Mouse (Mus musculus) urinary bladder, adult 18-20 months (tissue): ENCODE data around the gene Pebp1.
A peak's percentile ranks its signal among the peaks of the same experiment; 100 is the strongest.

Source experiments
- DNase-seq, 2 experiments: peaks; one replicate each; pipeline ENCODE4 v3.0.0; 2022; ENCODE audit warnings: low spot score in 2 of 2, mixed read lengths in 2 of 2

Pebp1 gene

GRCm38 (mm10) chr5:117286286-117286685 lies 1.1 kb downstream of the Pebp1 start:
- no peak for DNase-seq

DNA sequence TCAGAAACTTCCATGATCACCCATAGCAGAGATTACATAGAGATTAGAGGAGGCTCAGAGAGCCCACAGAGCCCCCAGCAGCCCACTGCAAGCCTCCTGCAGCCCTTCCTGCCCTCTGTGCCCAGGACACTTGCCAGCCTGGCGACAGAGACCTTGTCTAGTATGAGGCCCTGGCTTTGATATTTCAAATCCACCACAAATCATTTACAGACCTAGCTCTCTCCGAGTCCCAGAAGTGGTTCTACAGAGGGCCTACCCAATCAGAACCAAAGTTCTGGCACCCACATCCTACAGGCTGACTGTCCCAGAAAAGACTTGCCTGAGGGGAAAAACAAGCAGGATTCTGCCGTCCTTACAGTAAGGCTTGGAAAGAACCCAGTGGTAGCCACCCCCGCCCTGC lies 2.2 kb downstream of the Pebp1 start:
- DNase-seq, result no peak

DNA sequence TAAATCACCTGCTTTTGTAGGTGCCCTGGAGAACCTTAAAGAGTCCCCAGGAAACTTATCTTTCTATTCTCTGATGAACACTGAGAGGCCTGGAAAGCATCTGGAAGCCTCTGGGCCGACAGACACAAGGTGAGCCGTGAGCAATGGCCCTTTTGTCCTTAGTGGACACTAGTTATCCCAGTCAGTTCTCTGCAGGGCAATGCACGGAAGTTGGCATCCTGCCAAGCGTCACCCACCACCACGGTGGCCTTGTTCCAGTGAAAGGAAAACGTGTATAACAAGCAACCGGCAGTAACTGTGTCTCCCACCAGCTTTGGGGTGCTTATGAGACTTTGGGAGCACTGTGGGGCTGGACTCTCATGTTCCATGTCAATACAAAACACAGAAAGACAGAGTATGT lies 2.7 kb downstream of the Pebp1 start:
- no peak for DNase-seq

GRCm38 (mm10) chr5:117284029-117284428 lies 3.4 kb downstream of the Pebp1 start:
- no peak for DNase-seq

DNA sequence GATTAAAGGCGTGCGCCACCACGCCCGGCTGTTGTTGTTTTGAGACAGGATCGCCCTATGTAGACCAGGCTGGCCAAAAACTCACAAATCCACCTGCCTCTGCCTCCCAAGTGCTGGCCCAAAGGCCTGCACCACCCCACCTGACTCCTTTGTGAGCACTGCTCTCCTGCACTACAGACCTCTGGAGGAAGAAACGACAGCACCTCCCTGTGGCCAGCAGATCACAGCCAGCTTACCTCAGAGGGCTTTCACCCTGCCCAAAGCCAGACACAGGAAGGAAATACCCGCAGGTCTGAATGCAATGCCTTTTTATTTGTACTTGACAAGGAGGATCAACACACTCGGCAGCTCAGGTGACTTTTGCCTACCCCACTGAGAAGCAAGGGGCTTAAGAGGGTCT lies 5.1 kb downstream of the Pebp1 start:
- DNase-seq, result no peak

DNA sequence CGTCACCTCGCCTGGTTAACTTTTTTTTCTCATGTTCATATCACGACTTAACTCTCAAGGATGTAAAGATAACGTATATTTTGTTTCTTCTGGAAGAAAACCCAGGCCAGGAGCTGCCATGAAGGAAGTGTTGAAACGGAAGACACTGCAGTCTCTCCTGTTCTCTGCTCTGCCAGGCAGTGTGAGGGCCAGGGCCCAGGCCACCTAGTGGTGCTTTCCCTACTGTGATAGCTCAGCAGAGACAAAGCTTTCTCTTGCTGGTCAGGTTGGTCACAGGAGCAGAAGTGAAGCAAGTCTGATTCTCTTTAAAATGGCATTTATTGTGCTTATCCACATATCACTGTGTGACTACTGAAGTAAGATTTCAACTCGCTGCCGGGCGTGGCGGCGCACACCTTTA lies 5.9 kb downstream of the Pebp1 start:
- no peak for DNase-seq

DNA sequence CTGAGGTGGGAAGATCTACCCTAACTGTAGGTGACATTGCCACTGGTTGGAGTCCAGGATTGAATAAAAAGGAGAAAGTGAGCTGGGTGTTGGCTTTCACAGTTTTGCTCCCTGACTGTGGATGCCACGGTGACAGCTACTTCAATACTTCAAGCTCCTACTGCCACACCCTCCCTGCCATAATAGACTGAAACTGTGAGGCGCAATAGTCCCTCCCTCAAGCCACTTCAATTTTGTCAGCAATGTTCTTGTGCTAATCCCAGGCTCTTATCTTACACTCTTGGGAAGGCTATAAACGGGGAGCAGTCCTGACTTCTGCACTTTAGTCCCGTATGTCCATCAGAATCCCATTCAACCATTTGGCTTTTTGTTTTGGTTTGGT lies 7.8 kb downstream of the Pebp1 start:
- no peak for DNase-seq

GRCm38 (mm10) chr5:117278809-117279668 lies 8.4 kb downstream of the Pebp1 start:
- DNase-seq, result peak; percentile 68 to 79

DNA sequence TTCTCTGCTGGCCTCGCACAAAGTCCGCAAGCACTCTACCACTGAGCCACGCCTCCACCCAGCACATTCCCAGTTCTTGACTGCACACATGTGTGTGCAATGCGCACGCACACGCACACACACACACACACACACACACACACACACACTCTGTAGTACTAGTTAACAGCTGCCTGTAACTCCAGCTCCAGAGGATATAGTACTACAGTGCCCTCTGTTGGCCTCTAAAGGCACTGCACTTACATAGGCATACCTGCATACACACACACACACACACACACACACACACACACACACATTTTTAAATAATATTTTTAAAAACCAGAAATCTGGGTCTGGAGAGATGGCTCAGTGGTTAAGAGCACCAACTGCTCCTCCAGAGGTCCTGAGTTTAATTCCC lies 9.6 kb downstream of the Pebp1 start:
- no peak for DNase-seq

DNA sequence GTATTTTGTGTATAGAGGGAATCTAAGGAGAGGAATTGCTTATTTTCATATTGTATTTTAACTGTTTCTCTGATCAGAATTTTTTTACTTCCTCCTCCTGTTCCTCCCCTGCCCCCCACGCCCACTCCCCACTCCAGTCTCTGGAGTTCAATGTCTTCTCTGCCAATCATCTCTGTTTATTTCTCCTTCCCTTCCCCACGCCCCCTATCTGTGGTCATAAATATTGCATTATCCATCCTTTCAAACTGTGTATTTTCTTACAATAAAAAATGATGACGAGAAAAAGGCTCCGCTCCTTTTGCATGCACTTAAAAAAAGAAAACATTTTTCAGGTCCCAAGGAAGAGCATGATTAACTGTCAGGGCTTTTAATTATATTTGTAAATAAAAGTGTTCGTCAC lies 12.6 kb downstream of the Pebp1 start:
- DNase-seq, result no peak

- no peak for DNase-seq
These were observed 15.5 kb downstream of the Pebp1 start for GRCm38 (mm10) chr5:117271945-117272344.

DNA sequence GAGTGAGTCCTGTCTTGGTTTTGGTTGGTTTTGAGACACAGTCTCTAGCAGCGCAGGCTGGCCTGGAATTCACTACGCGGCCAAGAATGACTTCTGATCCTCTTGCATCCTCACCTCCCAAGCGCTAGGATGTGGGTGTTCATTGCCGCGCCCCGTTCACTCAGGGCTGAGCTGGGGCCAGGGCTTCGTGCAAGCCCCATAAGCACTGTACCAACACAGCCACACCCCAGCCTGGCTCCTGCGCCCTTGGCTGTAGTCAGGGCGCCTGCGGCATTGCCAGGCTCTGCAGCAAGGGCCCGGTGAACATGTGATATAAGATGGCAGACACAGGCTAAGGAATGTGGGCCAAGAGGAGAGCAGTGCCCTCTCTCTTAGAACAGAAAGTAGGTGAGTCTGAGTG lies 18.0 kb downstream of the Pebp1 start:
- no peak for DNase-seq

GRCm38 (mm10) chr5:117268749-117269148 lies 18.7 kb downstream of the Pebp1 start:
- no peak for DNase-seq

DNA sequence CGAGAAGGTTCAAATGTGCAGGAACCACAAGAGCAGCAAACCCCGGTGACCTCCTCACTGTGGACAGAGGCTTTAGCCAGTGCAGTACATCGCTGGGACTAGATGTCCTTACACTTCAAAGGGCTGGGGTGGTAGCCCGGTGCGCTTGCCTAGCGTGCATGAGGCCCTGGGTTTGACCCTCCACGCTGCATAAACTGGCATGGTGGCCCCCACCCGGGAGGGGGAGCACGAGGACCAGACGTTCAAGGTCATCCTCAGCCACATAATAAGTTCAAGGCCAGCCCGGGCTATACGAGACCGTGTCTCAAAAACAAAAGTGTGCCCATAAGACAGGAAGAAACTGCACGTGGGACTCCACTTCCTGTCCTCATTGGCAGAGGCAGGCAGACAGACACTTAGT lies 19.5 kb downstream of the Pebp1 start:
- DNase-seq, result no peak

DNA sequence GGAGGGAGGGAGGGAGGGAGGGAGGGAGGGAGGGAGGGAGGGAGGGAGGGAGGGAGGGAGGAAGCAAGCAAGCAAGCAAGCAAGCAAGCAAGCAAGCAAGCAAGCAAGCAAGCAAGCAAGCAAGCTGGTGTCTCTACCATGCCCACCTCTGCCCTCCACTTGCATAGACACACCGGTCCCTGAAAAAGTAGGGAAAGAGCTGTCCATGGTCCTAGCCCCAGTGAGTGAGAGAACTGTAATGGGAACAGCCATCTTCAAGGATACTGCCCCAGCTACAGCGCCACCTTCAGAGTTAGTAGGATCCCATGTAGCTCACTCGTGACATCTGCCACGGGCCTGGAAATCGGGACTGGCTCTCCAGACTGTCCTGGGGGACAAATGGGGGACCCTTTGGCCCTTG lies 22.7 kb downstream of the Pebp1 start:
- DNase-seq, result no peak

- no peak for DNase-seq
These were observed 23.9 kb downstream of the Pebp1 start for GRCm38 (mm10) chr5:117263566-117263965.

DNA sequence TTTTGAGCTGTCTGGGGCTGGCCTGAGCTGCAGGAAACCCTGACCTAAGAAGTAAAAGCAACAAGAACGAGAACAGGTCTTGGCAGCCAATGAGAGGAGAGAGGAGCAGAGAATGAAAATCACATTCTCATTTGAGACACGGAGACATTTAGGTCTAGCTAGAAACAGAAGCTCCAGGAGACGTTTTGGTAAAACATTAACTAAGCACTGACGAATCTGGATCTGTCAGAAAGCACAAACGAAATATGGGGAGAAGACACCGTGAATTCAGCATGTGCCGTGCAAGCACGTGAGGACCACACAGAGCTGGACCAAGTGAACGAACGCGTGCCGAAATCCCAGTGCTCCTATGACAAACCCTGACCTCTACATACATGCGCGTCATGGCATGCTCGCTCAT lies 29.1 kb downstream of the Pebp1 start:
- DNase-seq, result no peak

GRCm38 (mm10) chr5:117251763-117252162 lies 35.7 kb downstream of the Pebp1 start:
- no peak for DNase-seq

DNA sequence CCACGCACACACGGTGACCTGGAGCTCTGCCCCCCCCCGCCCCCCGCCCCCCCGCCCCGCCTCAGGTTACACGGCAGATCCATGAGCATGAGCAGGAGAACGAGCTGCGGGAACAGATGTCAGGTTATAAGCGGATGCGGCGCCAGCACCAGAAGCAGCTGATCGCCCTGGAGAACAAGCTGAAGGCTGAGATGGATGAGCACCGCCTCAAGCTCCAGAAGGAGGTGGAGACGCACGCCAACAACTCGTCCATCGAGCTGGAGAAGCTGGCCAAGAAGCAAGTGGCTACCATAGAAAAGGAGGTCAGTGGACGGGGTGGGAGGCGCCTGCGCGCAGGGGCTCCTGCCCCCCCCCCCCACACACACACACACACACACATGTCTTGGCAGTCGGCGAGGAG lies 36.6 kb downstream of the Pebp1 start:
- DNase-seq, result no peak

GRCm38 (mm10) chr5:117248351-117248750 lies 39.1 kb downstream of the Pebp1 start:
- no peak for DNase-seq

DNA sequence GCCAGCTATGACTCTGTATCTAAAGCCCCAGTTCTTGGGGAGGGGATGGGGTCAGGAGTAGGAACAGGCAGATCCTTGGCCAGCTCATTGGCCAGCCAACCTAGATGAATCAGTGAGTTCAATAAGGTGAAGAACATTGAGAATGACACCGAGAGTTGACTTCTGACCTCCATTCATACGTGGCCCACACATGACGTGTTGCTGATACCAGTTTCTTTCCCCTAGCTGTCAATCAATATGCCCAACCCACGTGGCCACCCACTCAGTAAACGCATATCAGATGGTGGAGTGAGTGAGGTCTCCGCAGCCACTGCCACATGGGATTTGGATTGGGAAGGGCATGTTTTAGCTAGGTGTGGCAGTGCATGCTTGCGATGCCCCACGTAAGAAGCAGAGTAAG lies 42.3 kb downstream of the Pebp1 start:
- no peak for DNase-seq

GRCm38 (mm10) chr5:117242671-117243478 lies 44.5 kb downstream of the Pebp1 start:
- DNase-seq, result no peak

GRCm38 (mm10) chr5:117241935-117242531 lies 45.4 kb downstream of the Pebp1 start:
- DNase-seq, result no peak
